ENCODE assay signal across 19 mouse cellular contexts in the genomic region with DNA sequence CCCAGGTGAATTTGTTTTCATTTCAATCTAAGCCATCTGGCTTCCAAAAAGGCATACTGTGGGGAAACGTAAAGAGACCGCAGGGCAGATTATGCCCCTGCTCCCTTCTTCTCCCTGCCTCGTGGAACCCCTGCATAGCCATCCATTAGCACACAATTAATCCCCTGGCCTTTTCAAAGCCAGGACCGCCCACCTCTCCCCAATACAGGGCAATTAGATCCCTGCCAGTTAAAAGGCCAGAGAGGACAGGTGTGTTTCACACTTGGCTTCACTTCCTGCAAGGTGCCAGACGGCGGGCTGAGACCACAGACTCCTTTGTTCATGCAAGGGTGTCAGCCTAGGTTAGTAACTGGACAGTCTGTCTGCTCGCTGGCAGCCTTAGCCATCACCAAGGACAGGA.
DNase-seq lines count a peak whose midpoint lies in the region; ATAC-seq and TF ChIP-seq lines count a peak whose summit lies in the region.
"Had no signal": no experiment of that assay in that cellular context is flagged by ENCODE, and none has a peak within 500 bp of the region (broad histone marks: within the 10 kb centered on the region; RNA-seq: fewer than 3 reads in every experiment).

No protein-coding gene starts in this region.

- no peaks in the 10 kb centered on the region; the same call in 1 of the 2 replicates for H3K27me3 ChIP-seq in hindbrain, embryonic 16.5 days (replicated peaks; ENCODE audit: control insufficient read depth, insufficient read depth, low read length)
- H3K27me3 ChIP-seq in hindbrain, embryonic 13.5 days: no peaks in the 10 kb centered on the region
- no peaks in the 10 kb centered on the region for H3K27me3 ChIP-seq in stomach, postnatal 0 days (ENCODE audit: control insufficient read depth, insufficient read depth, low read length)
- H3K27me3 ChIP-seq: CH12.LX; heart, embryonic 13.5 days; intestine, embryonic 15.5 days; stomach, embryonic 15.5 days had no signal

- no peak overlapping the region for H3K4me2 ChIP-seq in hindbrain, embryonic 16.5 days (ENCODE audit: low read length)
- no peak overlapping the region for H3K4me2 ChIP-seq in hindbrain, embryonic 13.5 days
- H3K4me2 ChIP-seq in stomach, postnatal 0 days (replicated peaks; ENCODE audit: low read depth): no peak overlapping the region
- H3K4me2 ChIP-seq: heart, embryonic 13.5 days; intestine, embryonic 15.5 days; stomach, embryonic 15.5 days had no signal

- H3K9me3 ChIP-seq in hindbrain, embryonic 16.5 days (ENCODE audit: control insufficient read depth, low read length): no peaks in the 10 kb centered on the region
- H3K9me3 ChIP-seq in hindbrain, embryonic 13.5 days: no peaks in the 10 kb centered on the region
- no peaks in the 10 kb centered on the region for H3K9me3 ChIP-seq in stomach, postnatal 0 days (ENCODE audit: control insufficient read depth, low read length)
- H3K9me3 ChIP-seq: heart, embryonic 13.5 days; intestine, embryonic 15.5 days; stomach, embryonic 15.5 days had no signal

- TF ChIP-seq CTCF in brain, embryonic 14.5 days (IDR thresholded peaks at IDR 0.05; ENCODE audit: borderline replicate concordance, extremely low read depth, insufficient read depth, insufficient read length): no peak
- no peak for TF ChIP-seq CTCF in stomach, postnatal 0 days (IDR thresholded peaks at IDR 0.05; ENCODE audit: low read depth)

- no peak for TF ChIP-seq EP300 in stomach, postnatal 0 days (optimal IDR thresholded peaks at IDR 0.05)

- no peaks in the 10 kb centered on the region for H3K4me1 ChIP-seq in hindbrain, embryonic 16.5 days (ENCODE audit: control insufficient read depth, insufficient read depth, low read depth, low read length)
- H3K4me1 ChIP-seq in hindbrain, embryonic 13.5 days (replicated peaks): peaks cover 5% of the 10 kb centered on the region
- H3K4me1 ChIP-seq in stomach, postnatal 0 days (replicated peaks; ENCODE audit: control insufficient read depth, insufficient read depth): no peaks in the 10 kb centered on the region
- H3K4me1 ChIP-seq: heart, embryonic 13.5 days had no signal

- TF ChIP-seq POLR2A in brain, embryonic 14.5 days (IDR thresholded peaks at IDR 0.05; ENCODE audit: borderline replicate concordance, extremely low read depth, insufficient read depth, insufficient read length, poor library complexity, severe bottlenecking): no peak

- DNase-seq in embryo, embryonic 10 days (ENCODE audit: low spot score): peak; percentile 17
- no peak for DNase-seq in embryo, embryonic 11 days
- peak; percentile 52 for DNase-seq in brain, embryonic 14.5 days (ENCODE audit: low read depth)
- peak; percentile 46 for DNase-seq in forelimb bud, embryonic 11.5 days (ENCODE audit: low read depth, low spot score)
- no peak for DNase-seq in stomach, postnatal 0 days (ENCODE audit: low spot score)
- DNase-seq: adrenal gland, adult 8-10 months; cerebellum, adult 11 months; heart, postnatal 36 days; kidney, postnatal 36 days; lung, adult 18-20 months; right cerebral cortex, postnatal 14 days; thymus, postnatal 36 days had no signal

- no peak overlapping the region for H3K27ac ChIP-seq in hindbrain, embryonic 16.5 days (ENCODE audit: low read depth, low read length)
- no peak overlapping the region for H3K27ac ChIP-seq in hindbrain, embryonic 13.5 days
- no peak overlapping the region for H3K27ac ChIP-seq in stomach, postnatal 0 days (replicated peaks)
- H3K27ac ChIP-seq: heart, embryonic 13.5 days; intestine, embryonic 15.5 days; stomach, embryonic 15.5 days had no signal

- H3K9ac ChIP-seq in hindbrain, embryonic 16.5 days (ENCODE audit: low read depth, low read length): no peak overlapping the region
- H3K9ac ChIP-seq in hindbrain, embryonic 13.5 days: no peak overlapping the region
- no peak overlapping the region for H3K9ac ChIP-seq in stomach, postnatal 0 days (ENCODE audit: low read length)
- H3K9ac ChIP-seq: heart, embryonic 13.5 days; intestine, embryonic 15.5 days; stomach, embryonic 15.5 days had no signal

- ATAC-seq in hindbrain, embryonic 16.5 days: peak; percentile 48; the same call in 1 of the 2 replicates
- ATAC-seq in hindbrain, embryonic 13.5 days (ENCODE audit: low FRiP score): no peak
- no peak for ATAC-seq in stomach, postnatal 0 days (ENCODE audit: low FRiP score, low TSS enrichment)
- ATAC-seq: intestine, embryonic 15.5 days had no signal

- no peak overlapping the region for H3K4me3 ChIP-seq in hindbrain, embryonic 16.5 days (ENCODE audit: low read length)
- no peak overlapping the region for H3K4me3 ChIP-seq in hindbrain, embryonic 13.5 days
- no peak overlapping the region for H3K4me3 ChIP-seq in stomach, postnatal 0 days (ENCODE audit: low read depth, low read length)
- H3K4me3 ChIP-seq: erythroblast, embryonic 14.5 days; heart, embryonic 13.5 days; intestine, embryonic 15.5 days; stomach, embryonic 15.5 days had no signal

- no peaks in the 10 kb centered on the region for H3K36me3 ChIP-seq in hindbrain, embryonic 16.5 days (ENCODE audit: control insufficient read depth, insufficient read depth, low read length)
- H3K36me3 ChIP-seq in hindbrain, embryonic 13.5 days: no peaks in the 10 kb centered on the region
- H3K36me3 ChIP-seq in stomach, postnatal 0 days (ENCODE audit: control insufficient read depth, insufficient read depth, low read length): no peaks in the 10 kb centered on the region
- H3K36me3 ChIP-seq: heart, embryonic 13.5 days; intestine, embryonic 15.5 days; stomach, embryonic 15.5 days had no signal

- WGBS in hindbrain, embryonic 16.5 days: 28% methylated on average over 7 of the region's 7 CpGs
- WGBS in hindbrain, embryonic 13.5 days: 23% methylated on average over 7 of the region's 7 CpGs
- WGBS in stomach, postnatal 0 days: 65% methylated on average over 7 of the region's 7 CpGs

Comparison
In these comparisons a context has a peak if more than half of its experiments do, and no peak if none do; other contexts are left out.
1. DNase-seq: peak in embryo, embryonic 10 days (single experiment), brain, embryonic 14.5 days (single experiment) and forelimb bud, embryonic 11.5 days (single experiment); none in embryo, embryonic 11 days (single experiment) and stomach, postnatal 0 days (single experiment).